Mouse (Mus musculus) hindbrain, embryonic 15.5 days (tissue): ENCODE measurements around the gene Slc51a. TPM values are rescaled to one million over a fixed set of nuclear protein-coding genes. Genes with fewer than 3 reads are reported as not detected.
"Not testable (repeated sequence)": the region's sequence is repeated elsewhere in the genome, so short reads cannot be mapped to it uniquely, and the experiment has no call there.

ENCODE experiments used
- ATAC-seq: fragments of 200-750 bp; cut with Nextera tagmentation; 2 replicates; pipeline ENCODE4 v1.8.0; 2017; ENCODE audit warnings: low read depth, moderate number of reproducible peaks, moderate TSS enrichment; ENCODE audit not compliant: low FRiP score
- H3K27ac ChIP-seq: fragments of 300-500 bp; sonication (generic); replicated peaks from 2 replicates; pipeline ENCODE4 v1.5.1; 2015; ENCODE audit warnings: mild to moderate bottlenecking, inconsistent platforms
- H3K27me3 ChIP-seq: fragments of 300-500 bp; sonication (generic); 2 replicates; pipeline ENCODE4 v1.6.1; 2015; ENCODE audit warnings: control low read depth, inconsistent platforms
- H3K36me3 ChIP-seq: fragments of 300-500 bp; sonication (generic); 2 replicates; pipeline ENCODE4 v1.6.1; 2015; ENCODE audit warnings: control low read depth, inconsistent platforms
- H3K4me1 ChIP-seq: fragments of 300-500 bp; sonication (generic); replicated peaks from 2 replicates; pipeline ENCODE4 v1.6.1; 2015; ENCODE audit warnings: control low read depth, inconsistent platforms
- H3K4me2 ChIP-seq: fragments of 300-500 bp; sonication (generic); 2 replicates; pipeline ENCODE4 v1.6.1; 2015; ENCODE audit warnings: moderate library complexity, mild to moderate bottlenecking, inconsistent platforms
- H3K4me3 ChIP-seq: fragments of 300-500 bp; sonication (generic); 2 replicates; pipeline ENCODE4 v1.5.1; 2015; ENCODE audit warnings: mild to moderate bottlenecking, inconsistent platforms
- H3K9ac ChIP-seq: fragments of 300-500 bp; sonication (generic); 2 replicates; pipeline ENCODE4 v1.6.1; 2015; ENCODE audit warnings: inconsistent platforms
- H3K9me3 ChIP-seq: fragments of 300-500 bp; sonication (generic); 2 replicates; pipeline ENCODE4 v1.6.1; 2016; ENCODE audit warnings: control low read depth, inconsistent platforms
- WGBS: fragments of 180-500 bp; shearing (Covaris S2); methylation state at CpG from one replicate; pipeline ENCODE4 v1.1.7; 2015; 5-methylcytosine and 5-hydroxymethylcytosine counted together
- polyA plus RNA-seq: library from polyadenylated mRNA; unstranded; fragments of >200 nt; fragmentation: Nextera tagmentation; extraction: Ambion mirVana; gene quantifications from 2 replicates; pipeline ENCODE4 v1.2.1, GENCODE M21; 2015

Slc51a gene
- polyA plus RNA-seq, 1 experiment from 2014 or later: 0.16 TPM

DNA sequence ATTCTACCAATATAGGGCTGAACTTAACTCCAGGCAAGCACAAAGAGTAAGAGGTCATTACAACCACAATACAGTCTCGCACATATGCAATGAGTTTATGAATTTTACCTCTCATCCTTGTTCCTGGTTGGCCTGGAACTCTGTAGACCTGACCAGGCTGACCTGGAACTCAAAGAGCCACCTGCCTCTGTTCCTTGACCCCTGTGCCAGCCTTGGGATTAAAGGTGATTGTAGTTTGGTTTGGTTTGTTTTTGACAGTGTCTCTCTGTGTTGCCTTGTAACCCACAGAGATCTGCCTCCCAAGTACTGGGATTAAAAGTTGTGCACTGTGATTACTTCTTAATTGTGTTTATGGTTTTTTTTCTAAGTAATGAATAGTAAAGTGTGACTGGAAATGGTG, 30.9 kb downstream of the Slc51a start:
- no peaks in the 10 kb centered on the region for H3K27me3 ChIP-seq
- WGBS: 95% methylated on average over 1 of the region's 1 CpGs
- no peak overlapping the region for H3K9ac ChIP-seq
- no peak overlapping the region for H3K27ac ChIP-seq
- ATAC-seq: no peak
- H3K4me2 ChIP-seq: no peak overlapping the region
- H3K9me3 ChIP-seq: no peaks in the 10 kb centered on the region
- no peaks in the 10 kb centered on the region for H3K4me1 ChIP-seq
- no peak overlapping the region for H3K4me3 ChIP-seq
- H3K36me3 ChIP-seq: peaks cover 34% of the 10 kb centered on the region

DNA sequence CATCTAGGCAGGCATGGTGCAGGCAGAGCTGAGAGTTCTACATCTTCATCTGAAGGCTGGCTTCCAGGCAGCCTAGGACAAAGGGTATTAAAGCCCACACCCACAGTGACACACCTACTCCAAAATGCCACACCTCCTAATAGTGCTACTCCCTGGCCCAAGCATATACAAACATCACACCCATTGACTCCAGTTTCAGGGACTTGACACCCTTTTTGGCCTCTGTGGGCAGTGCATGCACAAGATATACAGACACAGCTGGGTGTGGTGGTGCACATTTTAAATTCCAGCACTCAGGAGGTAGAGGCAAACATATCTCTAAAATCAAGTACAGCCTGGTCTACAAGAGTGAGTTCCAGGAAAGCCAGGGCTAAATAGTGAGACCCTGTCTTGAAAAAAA, 31.6 kb downstream of the Slc51a start:
- Histone ChIP-seq H3K4me2 (no peak overlapping the region), H3K9ac (no peak overlapping the region), H3K27me3 (no peaks in the 10 kb centered on the region), H3K4me1 (no peaks in the 10 kb centered on the region), H3K27ac (no peak overlapping the region), H3K9me3 (no peaks in the 10 kb centered on the region), H3K36me3 (peaks cover 36% of the 10 kb centered on the region), H3K4me3 (no peak overlapping the region)
- no peak for ATAC-seq

DNA sequence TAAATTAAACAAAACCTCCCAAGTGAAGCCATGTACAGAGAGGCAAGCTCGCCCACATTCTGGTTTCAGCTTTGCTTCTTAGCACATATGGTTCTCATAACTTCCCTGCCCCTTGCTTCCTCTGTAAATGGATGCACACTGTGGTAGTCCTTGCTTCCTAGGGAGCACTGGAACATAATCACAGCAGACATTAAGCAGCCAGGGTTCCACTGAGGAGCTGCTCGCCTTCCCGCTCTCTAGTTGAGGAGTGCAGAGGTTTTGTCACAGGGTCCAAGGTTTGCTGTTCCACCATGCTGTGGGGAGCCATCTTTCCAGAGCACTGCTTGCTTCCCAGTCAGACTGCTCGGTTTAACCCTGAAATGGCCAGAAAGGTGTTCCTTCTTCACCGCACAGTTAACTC, 33.0 kb downstream of the Slc51a start:
- H3K27me3 ChIP-seq: no peaks in the 10 kb centered on the region
- no peaks in the 10 kb centered on the region for H3K9me3 ChIP-seq
- 84% methylated on average over 5 of the region's 5 CpGs for WGBS
- H3K4me1 ChIP-seq: no peaks in the 10 kb centered on the region
- ATAC-seq: no peak
- H3K27ac ChIP-seq: no peak overlapping the region
- H3K9ac ChIP-seq: no peak overlapping the region
- H3K4me2 ChIP-seq: no peak overlapping the region
- H3K4me3 ChIP-seq: no peak overlapping the region
- peaks cover 36% of the 10 kb centered on the region for H3K36me3 ChIP-seq

DNA sequence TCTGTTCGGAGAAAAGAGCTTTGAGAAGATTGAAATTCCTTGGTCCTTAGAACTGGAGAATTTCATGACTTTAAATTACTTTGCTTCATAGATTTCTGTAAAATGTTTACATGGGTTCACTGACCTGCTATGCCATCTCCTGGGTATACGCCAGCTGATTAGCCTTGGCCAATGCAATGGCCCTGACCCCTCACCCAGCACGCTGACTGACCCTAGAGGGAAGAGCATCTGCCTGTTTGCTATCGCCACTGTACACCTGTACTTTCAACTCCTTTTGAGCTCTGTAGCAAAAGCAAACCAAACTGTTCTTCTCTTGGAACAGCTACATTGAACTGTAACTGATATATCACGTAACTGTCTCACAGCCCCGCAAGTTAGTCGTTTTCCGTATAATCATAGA, 34.6 kb downstream of the Slc51a start:
- H3K36me3 ChIP-seq: peaks cover 36% of the 10 kb centered on the region
- no peak for ATAC-seq
- WGBS: 94% methylated on average over 8 of the region's 8 CpGs
- H3K4me2 ChIP-seq: no peak overlapping the region
- no peak overlapping the region for H3K9ac ChIP-seq
- no peaks in the 10 kb centered on the region for H3K4me1 ChIP-seq
- no peak overlapping the region for H3K4me3 ChIP-seq
- H3K9me3 ChIP-seq: no peaks in the 10 kb centered on the region
- no peaks in the 10 kb centered on the region for H3K27me3 ChIP-seq
- no peak overlapping the region for H3K27ac ChIP-seq

DNA sequence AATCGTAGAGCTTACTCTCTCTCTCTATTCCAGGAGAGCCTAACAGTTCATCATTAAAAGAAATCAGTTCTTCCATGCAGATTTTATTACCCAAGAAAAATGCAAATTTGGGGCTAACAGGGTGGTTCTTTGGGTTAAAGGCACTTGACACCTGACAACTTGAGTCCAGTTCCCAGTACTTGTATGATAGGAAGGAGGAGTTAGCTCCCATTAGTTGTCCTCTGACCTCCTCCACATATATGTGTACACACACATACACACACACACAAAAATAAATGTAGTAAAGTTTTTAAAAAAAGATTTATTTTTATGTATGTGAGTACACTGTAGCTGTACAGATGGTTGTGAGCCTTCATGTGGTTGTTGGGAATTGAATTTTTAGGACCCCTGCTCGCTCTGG, 37.5 kb downstream of the Slc51a start:
- Histone ChIP-seq H3K4me1 (no peaks in the 10 kb centered on the region), H3K9me3 (no peaks in the 10 kb centered on the region), H3K4me2 (no peak overlapping the region), H3K9ac (no peak overlapping the region), H3K36me3 (peaks cover 19% of the 10 kb centered on the region), H3K4me3 (no peak overlapping the region), H3K27me3 (no peaks in the 10 kb centered on the region), H3K27ac (no peak overlapping the region)
- WGBS: 96% methylated on average over 2 of the region's 2 CpGs
- no peak for ATAC-seq

DNA sequence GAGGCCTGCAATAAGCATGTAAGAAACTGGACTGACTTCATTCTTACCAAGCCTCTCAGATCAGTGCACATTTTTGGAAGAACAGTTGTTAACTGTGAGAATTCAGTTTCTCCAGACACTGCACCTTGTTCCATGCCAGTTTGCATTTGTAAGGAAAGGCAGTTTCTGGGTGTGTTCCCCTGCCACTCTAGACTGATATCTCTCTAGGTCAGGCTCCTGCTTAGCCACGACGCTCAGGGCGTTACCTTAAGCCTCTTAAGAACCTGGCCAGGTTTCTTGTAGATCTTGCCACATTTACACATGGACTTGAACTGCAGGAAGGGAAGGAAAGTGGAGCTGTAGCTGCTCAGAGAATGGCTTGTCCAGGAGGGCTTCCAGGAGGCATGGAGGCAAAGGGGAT, 38.0 kb downstream of the Slc51a start:
- no peak overlapping the region for H3K27ac ChIP-seq
- H3K4me1 ChIP-seq: no peaks in the 10 kb centered on the region
- H3K4me3 ChIP-seq: no peak overlapping the region
- peaks cover 18% of the 10 kb centered on the region for H3K36me3 ChIP-seq
- H3K4me2 ChIP-seq: no peak overlapping the region
- H3K9me3 ChIP-seq: no peaks in the 10 kb centered on the region
- H3K9ac ChIP-seq: no peak overlapping the region
- ATAC-seq: no peak
- 90% methylated on average over 3 of the region's 3 CpGs for WGBS
- no peaks in the 10 kb centered on the region for H3K27me3 ChIP-seq

DNA sequence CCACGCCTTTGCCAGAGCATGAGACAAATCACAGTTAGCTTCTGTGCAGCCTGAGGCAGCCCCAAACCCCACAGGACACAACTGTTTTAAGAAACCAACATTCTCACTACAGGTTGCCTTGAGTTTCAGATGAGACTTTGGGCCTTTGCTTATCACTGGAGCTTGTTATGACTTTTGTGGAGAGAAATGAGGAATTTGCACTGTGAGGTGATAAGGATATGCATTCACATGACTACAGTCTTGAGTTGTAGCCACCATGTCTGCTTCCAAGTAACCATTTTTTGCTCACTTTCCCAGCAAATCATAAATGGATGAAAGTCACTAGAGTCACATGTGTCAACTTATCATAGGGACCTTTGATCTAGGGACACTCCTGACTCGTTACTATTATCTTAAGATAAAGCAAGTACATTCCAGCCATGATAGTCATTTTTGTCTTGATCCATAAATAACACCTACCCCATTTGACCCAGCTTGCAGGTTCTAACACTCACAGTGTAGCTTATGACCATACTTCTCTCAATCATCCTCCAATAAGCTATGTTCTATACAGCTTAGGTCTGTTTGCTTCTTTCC, 41.0 kb downstream of the Slc51a start:
- ATAC-seq: no peak
- no peaks in the 10 kb centered on the region for H3K4me1 ChIP-seq
- H3K9me3 ChIP-seq: no peaks in the 10 kb centered on the region
- 91% methylated on average over 2 of the region's 2 CpGs for WGBS
- no peak overlapping the region for H3K27ac ChIP-seq
- H3K4me2 ChIP-seq: no peak overlapping the region
- H3K27me3 ChIP-seq: no peaks in the 10 kb centered on the region
- no peak overlapping the region for H3K9ac ChIP-seq
- H3K4me3 ChIP-seq: no peak overlapping the region
- 0 out of 2 replicates have a peak, but pooled peaks cover 2% of the 10 kb centered on the region for H3K36me3 ChIP-seq

DNA sequence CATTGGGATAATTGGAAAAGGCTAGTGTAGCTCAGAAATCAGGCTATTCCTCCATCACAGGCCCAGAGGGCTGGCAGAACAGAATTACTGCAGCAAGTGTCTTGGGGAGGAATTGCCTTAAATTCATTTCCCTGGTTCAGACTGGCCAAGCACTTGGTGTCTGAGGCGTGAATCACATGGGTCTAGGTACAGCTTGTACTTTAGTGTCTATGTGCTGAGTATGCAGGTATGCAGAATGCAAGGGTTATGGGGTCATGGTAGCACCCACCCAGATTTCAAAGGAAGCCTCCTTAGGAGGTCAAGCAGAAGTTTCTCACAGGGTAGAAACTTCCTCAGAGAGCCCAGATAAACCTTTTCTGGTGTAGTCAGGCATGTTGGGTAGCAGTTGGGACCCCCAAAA, 42.1 kb downstream of the Slc51a start:
- H3K4me3 ChIP-seq: no peak overlapping the region
- no peak for ATAC-seq
- H3K27ac ChIP-seq: no peak overlapping the region
- H3K4me1 ChIP-seq: no peaks in the 10 kb centered on the region
- 93% methylated on average over 1 of the region's 1 CpGs for WGBS
- H3K9ac ChIP-seq: no peak overlapping the region
- H3K9me3 ChIP-seq: no peaks in the 10 kb centered on the region
- no peaks in the 10 kb centered on the region for H3K27me3 ChIP-seq
- H3K36me3 ChIP-seq: 0 out of 2 replicates have a peak, but pooled peaks cover 4% of the 10 kb centered on the region
- no peak overlapping the region for H3K4me2 ChIP-seq

DNA sequence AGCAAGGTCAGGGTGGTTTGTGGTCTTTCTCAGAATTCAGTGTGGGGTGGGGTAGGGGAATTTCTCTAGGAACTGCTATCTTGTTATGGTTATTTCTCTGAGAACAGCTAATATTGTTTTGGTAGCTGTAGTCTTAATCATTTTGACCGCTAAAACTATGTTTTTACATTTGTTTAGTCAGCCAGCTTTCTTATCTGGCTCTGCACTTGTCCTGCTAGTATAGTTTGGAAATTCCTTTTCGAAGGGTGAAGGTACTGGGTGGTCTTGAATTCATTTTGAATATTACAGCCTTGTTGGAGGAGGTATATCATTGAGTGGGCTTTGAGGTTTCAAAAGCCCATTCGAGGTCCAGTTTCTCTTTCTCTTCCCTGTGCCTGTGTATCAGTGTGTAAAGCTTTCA, 43.1 kb downstream of the Slc51a start:
- H3K4me2 ChIP-seq, H3K27me3 ChIP-seq, H3K36me3 ChIP-seq, ATAC-seq, H3K4me1 ChIP-seq, H3K9me3 ChIP-seq, H3K4me3 ChIP-seq, H3K27ac ChIP-seq, H3K9ac ChIP-seq: not testable (repeated sequence)
- WGBS: 93% methylated on average over 3 of the region's 3 CpGs

DNA sequence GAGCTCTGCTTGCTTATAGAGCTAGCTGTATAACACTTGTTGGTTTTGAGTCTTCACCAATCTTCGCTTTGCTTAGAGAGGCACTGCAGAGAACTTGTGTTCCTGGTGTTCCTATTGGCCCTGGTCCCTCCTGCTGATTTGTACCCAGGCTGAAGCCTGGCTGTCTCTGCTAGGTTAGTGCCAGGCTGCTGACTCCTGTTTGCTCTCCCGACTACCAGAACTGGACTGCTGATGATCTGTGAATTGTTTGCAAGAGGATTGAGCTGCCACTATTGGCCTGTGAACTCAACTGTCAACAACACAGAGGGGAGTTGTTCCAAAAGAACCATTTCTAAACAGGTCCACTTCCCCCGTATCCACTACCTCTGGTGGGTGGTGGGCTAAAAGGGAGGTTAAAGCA, 46.2 kb downstream of the Slc51a start:
- Histone ChIP-seq H3K4me3 (no peak overlapping the region), H3K36me3 (peaks cover 8% of the 10 kb centered on the region; the same call in 1 of the 2 replicates), H3K27me3 (no peaks in the 10 kb centered on the region), H3K9ac (no peak overlapping the region), H3K4me1 (no peaks in the 10 kb centered on the region), H3K4me2 (no peak overlapping the region), H3K9me3 (no peaks in the 10 kb centered on the region), H3K27ac (no peak overlapping the region)
- ATAC-seq: no peak
- 88% methylated on average over 3 of the region's 3 CpGs for WGBS

DNA sequence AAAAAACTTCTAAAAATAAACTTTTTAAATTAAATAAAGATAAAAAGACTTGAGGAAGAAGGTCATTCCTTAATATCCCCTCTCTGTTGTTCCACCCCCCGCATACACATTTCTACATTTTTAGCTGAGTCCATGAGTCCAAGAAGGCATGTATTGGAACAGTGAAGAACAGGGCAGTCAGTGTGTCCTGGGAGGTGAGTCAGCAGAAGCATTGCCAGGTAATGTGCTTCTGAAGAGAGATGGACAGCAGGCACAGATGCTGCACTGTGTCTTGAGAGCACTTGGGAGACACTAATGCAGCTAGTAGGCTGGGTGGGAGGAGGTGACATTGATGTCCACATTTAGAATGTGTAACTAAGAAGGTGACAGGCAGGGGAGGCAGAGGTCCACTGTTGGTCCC, 50.4 kb downstream of the Slc51a start:
- Histone ChIP-seq H3K9ac (no peak overlapping the region), H3K4me2 (no peak overlapping the region), H3K4me3 (no peak overlapping the region), H3K36me3 (peaks cover 8% of the 10 kb centered on the region; the same call in 1 of the 2 replicates), H3K4me1 (peaks cover 4% of the 10 kb centered on the region), H3K27ac (no peak overlapping the region), H3K27me3 (no peaks in the 10 kb centered on the region), H3K9me3 (no peaks in the 10 kb centered on the region)
- no peak for ATAC-seq
- WGBS: 90% methylated on average over 1 of the region's 1 CpGs

DNA sequence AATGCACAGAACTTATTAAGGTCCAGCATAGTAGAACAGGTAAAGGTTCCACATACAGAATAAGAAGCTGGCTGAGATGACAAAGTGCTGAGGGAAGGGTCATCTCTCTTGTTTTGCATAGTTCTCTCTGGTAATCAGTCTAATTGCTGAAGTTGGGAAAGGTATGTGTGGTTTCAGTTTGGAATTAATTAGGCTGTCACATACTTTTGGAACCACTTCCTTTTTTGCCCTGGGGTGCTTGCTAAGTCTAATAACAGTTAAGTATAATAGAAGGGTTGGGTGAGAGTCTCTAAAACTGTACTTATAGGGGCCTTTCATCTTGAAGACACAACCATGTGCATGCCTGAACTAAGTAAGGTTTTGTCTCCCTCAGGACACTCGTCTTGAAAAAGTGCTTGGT, 51.0 kb downstream of the Slc51a start:
- no peak overlapping the region for H3K4me3 ChIP-seq
- H3K27me3 ChIP-seq: no peaks in the 10 kb centered on the region
- 83% methylated on average over 1 of the region's 1 CpGs for WGBS
- H3K9me3 ChIP-seq: no peaks in the 10 kb centered on the region
- peaks cover 8% of the 10 kb centered on the region; the same call in 1 of the 2 replicates for H3K36me3 ChIP-seq
- no peak overlapping the region for H3K27ac ChIP-seq
- no peak for ATAC-seq
- no peak overlapping the region for H3K9ac ChIP-seq
- H3K4me2 ChIP-seq: no peak overlapping the region
- H3K4me1 ChIP-seq: peaks cover 10% of the 10 kb centered on the region

DNA sequence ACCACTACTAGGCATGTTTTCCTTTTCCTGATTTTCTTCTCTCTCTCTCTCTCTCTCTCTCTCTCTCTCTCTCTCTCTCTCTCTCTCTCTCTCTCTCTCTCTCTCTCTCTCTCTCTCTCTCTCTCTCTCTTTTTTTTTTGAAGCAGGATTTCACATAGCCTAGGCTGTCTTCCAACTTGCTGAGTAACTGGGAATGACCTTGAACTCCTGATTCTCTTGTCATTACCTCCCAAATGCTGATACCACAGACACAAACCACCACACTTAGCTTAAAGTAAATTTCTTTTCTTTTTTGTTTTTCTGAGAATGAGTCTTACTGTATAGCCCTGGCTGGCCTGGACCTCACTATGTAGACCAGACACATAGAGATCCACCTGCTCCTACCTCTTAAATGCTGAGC, 53.0 kb downstream of the Slc51a start:
- no peak overlapping the region for H3K27ac ChIP-seq
- H3K4me2 ChIP-seq: no peak overlapping the region
- H3K4me3 ChIP-seq: no peak overlapping the region
- peaks cover 18% of the 10 kb centered on the region for H3K4me1 ChIP-seq
- no peaks in the 10 kb centered on the region for H3K9me3 ChIP-seq
- H3K27me3 ChIP-seq: no peaks in the 10 kb centered on the region
- no peak for ATAC-seq
- no peak overlapping the region for H3K9ac ChIP-seq
- H3K36me3 ChIP-seq: no peaks in the 10 kb centered on the region; the same call in 1 of the 2 replicates
